Mouse (Mus musculus) heart, embryonic 13.5 days (tissue): ENCODE measurements around the gene Etfa. TPM values are rescaled to one million over a fixed set of nuclear protein-coding genes. Genes with fewer than 3 reads are reported as not detected.

Experiments used
- ATAC-seq: fragments of 200-750 bp; cut with Nextera tagmentation; 2 replicates; pipeline ENCODE4 v1.8.0; 2017; ENCODE audit warnings: moderate TSS enrichment; ENCODE audit not compliant: insufficient number of reproducible peaks, low FRiP score, low TSS enrichment; ENCODE audit errors: extremely low read depth
- H3K27ac ChIP-seq: fragments of 300-500 bp; sonication (generic); replicated peaks from 2 replicates; pipeline ENCODE4 v1.5.1; 2015; ENCODE audit warnings: moderate library complexity, mild to moderate bottlenecking, inconsistent platforms
- H3K27me3 ChIP-seq: fragments of 300-500 bp; sonication (generic); replicated peaks from 2 replicates; pipeline ENCODE4 v1.6.1; 2015; ENCODE audit warnings: mild to moderate bottlenecking, inconsistent platforms
- H3K36me3 ChIP-seq: fragments of 300-500 bp; sonication (generic); 2 replicates; pipeline ENCODE4 v1.6.1; 2015; ENCODE audit warnings: mild to moderate bottlenecking, inconsistent platforms
- H3K4me1 ChIP-seq: fragments of 300-500 bp; sonication (generic); 2 replicates; pipeline ENCODE4 v1.6.1; 2015; ENCODE audit warnings: inconsistent platforms
- H3K4me2 ChIP-seq: fragments of 300-500 bp; sonication (generic); 2 replicates; pipeline ENCODE4 v1.6.1; 2015; ENCODE audit warnings: inconsistent platforms, mild to moderate bottlenecking, moderate library complexity
- H3K4me3 ChIP-seq: fragments of 300-500 bp; sonication (generic); 2 replicates; pipeline ENCODE4 v1.5.1; 2015; ENCODE audit warnings: moderate library complexity, mild to moderate bottlenecking, inconsistent platforms
- H3K9ac ChIP-seq: fragments of 300-500 bp; sonication (generic); 2 replicates; pipeline ENCODE4 v1.6.1; 2015; ENCODE audit warnings: inconsistent platforms, mild to moderate bottlenecking, moderate library complexity
- H3K9me3 ChIP-seq: fragments of 300-500 bp; sonication (generic); 2 replicates; pipeline ENCODE4 v1.6.1; 2016; ENCODE audit warnings: inconsistent platforms
- WGBS: fragments of 180-500 bp; shearing (Covaris S2); methylation state at CpG from one replicate; pipeline ENCODE4 v1.1.7; 2015; ENCODE audit warnings: mixed read lengths; 5-methylcytosine and 5-hydroxymethylcytosine counted together
- polyA plus RNA-seq: library from polyadenylated mRNA; unstranded; fragments of >200 nt; fragmentation: Nextera tagmentation; extraction: Ambion mirVana; gene quantifications from 2 replicates; pipeline ENCODE4 v1.2.1, GENCODE M21; 2015

The Etfa gene
- 286 and 325 TPM in 2 replicates for polyA plus RNA-seq

DNA sequence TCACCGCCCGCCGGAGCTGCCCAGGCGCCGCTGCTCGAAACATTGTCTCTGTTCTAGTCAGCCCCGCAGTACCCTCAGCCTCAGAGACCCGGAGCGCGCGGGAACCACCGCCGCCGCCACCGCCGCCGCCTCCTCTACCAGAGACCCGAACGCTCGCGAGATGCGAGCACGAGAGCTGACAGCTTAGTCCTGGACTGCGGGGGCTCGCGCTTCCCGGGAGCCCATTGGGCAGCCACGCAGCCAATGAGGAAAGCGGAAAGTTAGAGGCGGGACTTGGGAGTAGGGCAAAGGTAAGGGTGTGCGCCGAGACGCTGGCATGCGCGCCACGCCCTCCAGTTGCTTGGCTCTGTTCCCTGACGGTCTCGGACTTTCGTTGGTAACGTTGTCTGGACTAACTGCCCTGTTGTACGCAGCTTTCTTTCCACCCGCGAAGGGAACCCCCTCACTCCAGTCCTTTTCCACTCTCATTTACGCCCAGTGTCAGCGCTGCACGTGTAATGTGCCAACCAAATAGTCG, at the start of gene Etfa:
Gene Etfa, minus strand, starts transcription at position 217 of the 517 bp plus-strand sequence.
- under 1% methylated on average over 47 of the region's 47 CpGs for WGBS
- Histone ChIP-seq H3K36me3 (no peaks in the 10 kb centered on the region), H3K9ac (peak within 1 kb of the TSS; percentile 97), H3K27ac (peak within 1 kb of the TSS; percentile 96), H3K4me2 (peak within 1 kb of the TSS; percentile 86), H3K4me3 (peak within 1 kb of the TSS; percentile 98), H3K27me3 (peaks cover 32% of the 10 kb centered on the region), H3K9me3 (no peaks in the 10 kb centered on the region), H3K4me1 (peaks cover 33% of the 10 kb centered on the region)
- peak; percentile 98 for ATAC-seq

DNA sequence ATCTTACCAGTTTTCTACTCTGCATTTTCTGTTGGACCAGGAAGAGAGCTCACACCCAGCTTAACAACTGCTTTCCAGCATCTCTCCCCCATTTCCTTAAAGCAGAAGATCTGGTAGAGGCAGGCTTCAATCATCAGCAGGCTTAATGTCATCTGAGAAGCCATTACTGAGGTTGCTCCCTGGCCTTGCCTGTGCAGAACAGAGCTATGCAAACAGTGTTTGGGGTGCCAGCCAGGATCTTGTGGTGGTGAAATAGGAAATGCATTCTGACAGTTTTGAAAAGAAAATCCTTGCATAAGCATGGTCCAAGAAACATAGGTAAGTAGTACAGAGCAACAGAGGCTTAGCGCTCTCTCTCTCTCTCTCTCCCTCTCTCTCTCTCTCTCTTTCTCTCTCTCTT, 48.9 kb upstream of the Etfa start:
- Histone ChIP-seq H3K36me3 (no peaks in the 10 kb centered on the region), H3K27ac (no peak overlapping the region), H3K9me3 (no peaks in the 10 kb centered on the region), H3K4me1 (0 out of 2 replicates have a peak, but pooled peaks cover 2% of the 10 kb centered on the region), H3K9ac (no peak overlapping the region), H3K27me3 (no peaks in the 10 kb centered on the region), H3K4me3 (no peak overlapping the region), H3K4me2 (no peak overlapping the region)
- no peak for ATAC-seq
- 82% methylated on average over 1 of the region's 1 CpGs for WGBS

DNA sequence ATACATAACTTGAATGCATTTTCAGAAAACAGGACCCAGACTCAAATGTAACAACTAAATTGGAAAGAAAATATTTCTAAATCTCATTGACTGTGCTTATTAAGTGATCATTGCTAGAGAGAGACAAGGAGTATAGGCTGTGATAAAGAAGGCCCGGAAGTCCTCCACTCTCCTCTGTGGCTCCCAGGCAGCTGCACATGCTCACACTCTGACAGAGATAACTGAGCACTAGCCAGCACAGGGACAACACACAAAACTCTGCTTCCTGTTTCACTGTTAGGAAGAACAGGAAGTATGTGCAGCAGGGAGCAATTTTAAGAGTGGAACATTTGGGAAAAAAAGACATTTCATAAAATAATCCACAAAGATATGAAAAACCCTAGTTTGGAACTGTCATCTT, 42.9 kb upstream of the Etfa start:
- Histone ChIP-seq H3K9me3 (no peaks in the 10 kb centered on the region), H3K27me3 (peaks cover 2% of the 10 kb centered on the region), H3K4me1 (peaks cover 8% of the 10 kb centered on the region), H3K4me3 (no peak overlapping the region), H3K36me3 (no peaks in the 10 kb centered on the region), H3K4me2 (no peak overlapping the region), H3K27ac (no peak overlapping the region), H3K9ac (no peak overlapping the region)
- ATAC-seq = no peak
- WGBS = 12% methylated on average over 1 of the region's 1 CpGs

DNA sequence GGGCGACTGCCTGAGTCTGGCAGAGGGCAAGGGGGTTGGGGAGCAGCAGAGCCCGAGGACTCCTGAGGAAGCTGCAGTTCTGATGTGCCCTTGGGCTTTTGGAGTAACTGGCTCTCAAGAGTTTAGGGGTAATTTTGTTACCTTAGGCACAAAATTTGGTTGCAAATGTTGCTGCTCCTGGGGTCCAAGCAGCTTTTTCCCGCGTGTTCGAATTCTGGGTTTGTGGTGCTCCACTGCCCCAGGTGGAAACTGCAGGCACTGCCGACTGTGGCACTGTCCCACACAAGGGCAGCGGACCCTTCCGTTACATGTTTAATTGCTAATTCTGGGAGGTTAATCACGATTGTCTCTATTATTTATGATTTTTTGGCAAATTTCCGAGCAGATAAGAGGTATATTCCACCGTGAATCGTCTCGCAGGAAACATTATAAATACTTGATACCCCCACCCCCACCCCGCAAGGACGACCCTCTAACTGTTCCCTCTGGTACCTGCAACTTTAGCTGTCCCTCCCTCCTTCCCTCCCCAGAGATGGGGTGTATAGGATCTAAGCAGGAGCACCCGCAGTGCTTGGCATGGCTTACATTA, 37.4 kb upstream of the Etfa start:
- H3K9me3 ChIP-seq = no peaks in the 10 kb centered on the region
- no peak for ATAC-seq
- H3K4me1 ChIP-seq = peaks cover 29% of the 10 kb centered on the region
- peaks cover 58% of the 10 kb centered on the region for H3K27me3 ChIP-seq
- H3K27ac ChIP-seq = no peak overlapping the region
- 9% methylated on average over 16 of the region's 16 CpGs for WGBS
- peak overlapping the region; percentile 37 for H3K4me3 ChIP-seq
- no peaks in the 10 kb centered on the region for H3K36me3 ChIP-seq
- H3K4me2 ChIP-seq = peak overlapping the region; percentile 64
- peak overlapping the region; percentile 54; the same call in 1 of the 2 replicates for H3K9ac ChIP-seq

DNA sequence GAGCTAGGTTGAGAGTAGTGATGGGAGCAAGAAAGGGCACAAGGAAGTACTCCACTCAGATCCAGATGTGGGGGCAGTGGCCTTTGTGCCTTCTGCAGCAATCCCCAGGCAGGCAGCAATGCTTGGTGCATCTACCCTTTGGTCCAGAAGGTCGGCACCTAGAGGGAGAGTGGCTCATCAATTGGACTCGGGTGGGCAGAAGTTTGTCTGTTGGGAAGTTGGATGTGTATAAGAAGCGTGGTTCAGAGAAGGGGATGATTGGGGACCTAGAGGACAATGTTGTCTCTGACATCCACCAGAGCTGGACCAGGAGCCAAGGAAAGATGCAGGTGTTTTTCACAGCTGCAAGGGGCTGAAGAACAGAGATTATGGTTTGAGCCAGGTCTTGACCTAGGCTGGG, 36.8 kb upstream of the Etfa start:
- Histone ChIP-seq H3K27me3 (peaks cover 63% of the 10 kb centered on the region), H3K4me1 (peaks cover 34% of the 10 kb centered on the region), H3K4me2 (peak overlapping the region; percentile 64), H3K9ac (0 out of 2 replicates have a peak overlapping the region, but pooled peaks have one; percentile 33), H3K27ac (no peak overlapping the region), H3K4me3 (0 out of 2 replicates have a peak overlapping the region, but pooled peaks have one; percentile 37), H3K9me3 (no peaks in the 10 kb centered on the region), H3K36me3 (no peaks in the 10 kb centered on the region)
- WGBS = 24% methylated on average over 3 of the region's 3 CpGs
- no peak for ATAC-seq

DNA sequence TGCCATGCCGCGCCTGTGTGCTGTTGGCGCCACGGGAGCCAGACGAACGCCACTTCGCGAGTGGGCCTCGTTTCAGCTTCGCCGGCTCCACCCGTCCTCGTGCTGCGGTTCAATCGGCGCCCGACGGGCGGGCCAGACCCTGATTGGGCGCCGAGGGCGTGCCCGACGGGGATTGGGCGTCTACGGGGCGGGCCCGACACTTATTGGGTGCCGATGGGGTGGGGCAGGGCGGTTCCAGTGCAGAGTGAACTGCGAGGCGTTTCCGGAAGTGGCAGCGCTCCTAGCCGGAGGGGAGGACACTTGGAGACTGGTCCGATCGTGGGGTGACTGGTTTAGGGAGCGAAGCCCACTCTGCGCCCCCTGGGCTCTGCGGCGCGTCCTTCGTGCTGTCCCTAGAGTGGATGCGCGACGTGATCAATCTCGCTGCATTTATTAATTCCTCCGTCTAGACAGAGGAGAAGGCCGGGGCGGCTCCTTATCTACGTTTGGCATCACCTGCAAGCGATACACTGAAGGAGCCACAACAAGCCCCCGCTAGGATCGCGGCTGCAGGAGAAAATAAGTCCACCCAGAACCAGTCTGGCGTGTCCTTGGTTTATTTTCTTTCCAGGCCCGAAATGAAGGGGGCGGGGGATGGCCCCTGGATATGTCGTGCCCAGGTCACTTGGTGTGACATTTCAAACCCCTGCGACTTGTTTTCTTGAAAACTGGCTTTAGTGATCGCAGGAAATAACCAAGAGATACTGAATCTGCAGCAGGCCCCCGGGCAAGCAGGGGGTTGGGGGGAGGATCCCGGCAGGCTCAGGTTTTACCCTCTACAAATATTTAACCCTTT, 34.4 kb upstream of the Etfa start:
- H3K36me3 ChIP-seq = no peaks in the 10 kb centered on the region
- no peak overlapping the region for H3K9ac ChIP-seq
- no peak for ATAC-seq
- 2% methylated on average over 63 of the region's 63 CpGs for WGBS
- peaks cover 88% of the 10 kb centered on the region for H3K27me3 ChIP-seq
- H3K4me3 ChIP-seq = peak overlapping the region; percentile 44
- peaks cover 50% of the 10 kb centered on the region for H3K4me1 ChIP-seq
- H3K27ac ChIP-seq = no peak overlapping the region
- peak overlapping the region; percentile 63 for H3K4me2 ChIP-seq
- no peaks in the 10 kb centered on the region for H3K9me3 ChIP-seq

DNA sequence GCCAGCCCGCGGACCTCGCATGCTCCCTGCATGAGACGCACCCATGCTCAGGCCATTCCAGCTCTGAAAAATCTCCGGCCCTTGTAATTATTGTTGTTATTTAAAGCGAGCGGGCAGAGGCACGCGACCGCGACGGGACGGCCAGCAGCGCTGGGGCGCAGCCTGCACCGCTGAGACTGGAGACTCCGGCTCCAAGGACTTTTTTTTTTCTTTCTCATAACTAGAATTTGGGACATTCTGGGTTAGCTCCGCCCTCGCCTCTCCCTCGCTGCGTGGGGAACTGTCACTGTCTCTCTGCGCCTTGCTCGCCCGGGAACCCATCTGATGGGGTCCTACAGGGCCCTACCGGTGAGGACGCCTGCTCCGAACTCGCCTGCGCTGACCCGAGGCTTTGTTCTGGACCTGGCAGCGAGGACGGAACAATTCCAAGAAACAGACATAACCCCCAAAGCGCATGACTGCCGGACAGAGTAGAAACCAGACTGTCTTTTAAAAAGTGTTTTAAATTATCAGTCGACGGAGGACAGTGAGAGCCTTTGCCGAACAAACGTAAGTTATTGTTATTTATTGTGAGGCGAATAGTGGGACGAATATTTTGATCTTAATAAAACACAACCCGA, 33.6 kb upstream of the Etfa start:
- 6% methylated on average over 41 of the region's 41 CpGs for WGBS

DNA sequence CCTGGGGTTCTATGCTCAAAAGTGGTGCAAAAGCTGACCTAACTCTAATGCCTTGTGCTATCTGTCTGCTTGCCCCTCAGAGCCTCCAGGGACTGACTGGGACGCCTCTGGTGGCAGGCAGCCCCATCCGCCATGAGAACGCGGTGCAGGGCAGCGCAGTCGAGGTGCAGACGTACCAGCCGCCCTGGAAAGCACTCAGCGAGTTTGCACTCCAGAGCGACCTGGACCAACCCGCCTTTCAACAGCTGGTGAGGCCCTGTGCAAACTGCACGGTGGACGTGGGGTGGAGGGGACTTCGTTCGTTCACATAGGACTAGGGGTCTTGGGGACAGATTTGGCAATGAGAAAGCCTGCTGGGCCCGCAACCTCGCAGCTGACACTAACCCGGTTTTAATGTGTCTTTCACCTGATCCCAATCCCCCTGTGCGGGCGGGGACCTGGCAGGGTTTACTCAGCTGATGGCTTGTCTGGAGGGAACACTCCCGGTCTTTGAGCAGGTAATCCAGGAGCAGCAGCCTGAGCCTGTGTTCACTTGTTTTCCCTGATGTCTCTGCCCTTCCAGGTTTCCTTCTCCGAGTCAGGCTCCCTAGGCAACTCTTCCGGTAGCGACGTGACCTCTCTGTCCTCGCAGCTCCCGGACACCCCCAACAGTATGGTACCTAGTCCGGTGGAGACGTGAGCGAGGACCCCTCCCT, 33.0 kb upstream of the Etfa start:
- H3K4me2 ChIP-seq = peak overlapping the region; percentile 63
- H3K4me1 ChIP-seq = peaks cover 61% of the 10 kb centered on the region
- WGBS = 2% methylated on average over 30 of the region's 30 CpGs
- H3K27ac ChIP-seq = no peak overlapping the region
- H3K4me3 ChIP-seq = peak overlapping the region; percentile 44
- no peak for ATAC-seq
- H3K9ac ChIP-seq = no peak overlapping the region
- no peaks in the 10 kb centered on the region for H3K36me3 ChIP-seq
- H3K9me3 ChIP-seq = no peaks in the 10 kb centered on the region
- H3K27me3 ChIP-seq = peaks cover 100% of the 10 kb centered on the region

More for the DNA sequence above, 33.6 kb upstream of the Etfa start:
- ATAC-seq = no peak
- Histone ChIP-seq H3K27ac (no peak overlapping the region), H3K36me3 (no peaks in the 10 kb centered on the region), H3K9me3 (no peaks in the 10 kb centered on the region), H3K4me2 (peak overlapping the region; percentile 63), H3K27me3 (peaks cover 95% of the 10 kb centered on the region), H3K4me1 (peaks cover 57% of the 10 kb centered on the region), H3K4me3 (peak overlapping the region; percentile 44), H3K9ac (no peak overlapping the region)

DNA sequence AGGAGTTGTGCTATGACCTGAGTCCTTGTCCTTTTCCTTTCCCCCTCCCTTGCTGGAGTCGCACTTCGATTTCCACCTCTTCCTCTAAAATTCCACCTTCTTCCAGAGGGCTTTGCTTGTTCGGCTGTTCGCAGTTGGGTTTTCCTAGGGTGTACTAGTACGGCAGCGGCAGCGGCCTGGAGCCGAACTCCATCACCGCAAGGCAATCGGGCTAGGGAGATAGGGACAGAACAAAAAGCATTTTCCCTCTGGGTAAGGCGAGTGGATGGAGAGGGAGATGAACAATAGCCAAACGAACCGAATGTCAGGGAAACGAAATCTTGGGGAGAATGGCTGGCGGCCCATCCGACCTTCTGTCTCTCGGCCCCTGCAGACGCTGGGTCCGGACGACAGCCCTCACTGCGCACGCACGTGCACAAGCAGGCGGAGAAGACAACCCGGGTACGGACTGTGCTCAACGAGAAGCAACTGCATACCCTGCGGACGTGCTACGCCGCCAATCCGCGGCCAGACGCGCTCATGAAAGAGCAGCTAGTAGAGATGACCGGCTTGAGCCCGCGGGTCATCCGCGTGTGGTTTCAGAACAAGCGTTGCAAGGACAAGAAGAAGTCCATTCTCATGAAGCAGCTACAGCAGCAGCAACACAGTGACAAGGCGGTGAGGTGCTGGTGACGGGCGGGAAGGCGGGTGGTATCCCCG, 31.8 kb upstream of the Etfa start:
- ATAC-seq = no peak
- no peak overlapping the region for H3K9ac ChIP-seq
- no peaks in the 10 kb centered on the region for H3K36me3 ChIP-seq
- peak overlapping the region; percentile 60 for H3K4me2 ChIP-seq
- H3K4me1 ChIP-seq = peaks cover 55% of the 10 kb centered on the region
- peaks cover 99% of the 10 kb centered on the region for H3K27me3 ChIP-seq
- peak overlapping the region; percentile 40 for H3K4me3 ChIP-seq
- H3K27ac ChIP-seq = no peak overlapping the region
- WGBS = 2% methylated on average over 46 of the region's 46 CpGs
- no peaks in the 10 kb centered on the region for H3K9me3 ChIP-seq

DNA sequence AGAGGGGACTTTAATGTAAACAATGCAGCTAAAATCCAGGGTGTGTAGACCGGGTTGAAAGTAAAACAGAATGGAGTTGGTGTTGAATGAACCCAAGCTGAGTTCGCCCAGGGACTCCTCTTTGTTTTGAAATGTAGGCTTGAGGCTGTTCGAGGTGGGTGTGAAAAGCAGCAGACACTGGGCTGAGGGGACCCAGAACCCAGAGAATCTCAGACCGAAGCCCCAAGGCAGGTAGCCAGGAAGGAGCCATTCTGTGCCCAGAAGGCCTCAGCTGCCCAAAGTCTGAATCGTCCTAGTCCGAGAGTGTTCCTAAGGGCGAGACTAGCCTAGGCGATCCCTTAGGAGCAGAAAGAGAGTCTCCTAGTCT, 31.3 kb upstream of the Etfa start:
- WGBS = 18% methylated on average over 8 of the region's 8 CpGs
- no peaks in the 10 kb centered on the region for H3K36me3 ChIP-seq
- no peaks in the 10 kb centered on the region for H3K9me3 ChIP-seq
- H3K4me1 ChIP-seq = peaks cover 60% of the 10 kb centered on the region
- H3K9ac ChIP-seq = no peak overlapping the region
- H3K4me3 ChIP-seq = peak overlapping the region; percentile 40; the same call in 1 of the 2 replicates
- no peak overlapping the region for H3K27ac ChIP-seq
- ATAC-seq = no peak
- H3K4me2 ChIP-seq = no peak overlapping the region
- H3K27me3 ChIP-seq = peaks cover 99% of the 10 kb centered on the region
